Mouse (Mus musculus): Measurements from ENCODE around the gene Celf2. TPM values are rescaled to one million over a fixed set of nuclear protein-coding genes. Genes with fewer than 3 reads are reported as not detected.

The Celf2 gene
- polyA plus RNA-seq, 1 experiment: 40.8 TPM

- Histone ChIP-seq H3K27me3 (ENCODE audit: control insufficient read depth, insufficient read depth, low read length) (no peaks in the 10 kb centered on the region), H3K4me3 (ENCODE audit: extremely low read depth, insufficient read depth, insufficient read length) (no peak overlapping the region), H3K36me3 (ENCODE audit: control insufficient read depth, insufficient read depth, low read length) (peaks cover 1% of the 10 kb centered on the region; the same call in 1 of the 2 replicates), H3K27ac (ENCODE audit: insufficient read depth, low read length) (no peak overlapping the region), H3K4me1 (ENCODE audit: control insufficient read depth, insufficient read depth, insufficient read length) (peaks cover 2% of the 10 kb centered on the region; the same call in 1 of the 2 replicates)
- DNase-seq (ENCODE audit: low read depth in 1 of 2, low spot score in 2 of 2): no peak
- TF ChIP-seq CTCF (IDR thresholded peaks at IDR 0.05; ENCODE audit: extremely low read depth, insufficient read depth, insufficient read length, insufficient replicate concordance): no peak
- TF ChIP-seq POLR2A (IDR thresholded peaks at IDR 0.05; ENCODE audit: low read depth, low read length): no peak
Measured at GRCm38 (mm10) chr2:6677457-6677856, 831.9 kb downstream of the Celf2 start.

- TF ChIP-seq POLR2A (IDR thresholded peaks at IDR 0.05; ENCODE audit: low read depth, low read length) (no peak), CTCF (IDR thresholded peaks at IDR 0.05; ENCODE audit: extremely low read depth, insufficient read depth, insufficient read length, insufficient replicate concordance) (no peak)
- Histone ChIP-seq H3K4me1 (ENCODE audit: control insufficient read depth, insufficient read depth, insufficient read length) (peaks cover 2% of the 10 kb centered on the region; the same call in 1 of the 2 replicates), H3K36me3 (ENCODE audit: control insufficient read depth, insufficient read depth, low read length) (peaks cover 1% of the 10 kb centered on the region; the same call in 1 of the 2 replicates), H3K27ac (ENCODE audit: insufficient read depth, low read length) (no peak overlapping the region), H3K27me3 (ENCODE audit: control insufficient read depth, insufficient read depth, low read length) (no peaks in the 10 kb centered on the region), H3K4me3 (ENCODE audit: extremely low read depth, insufficient read depth, insufficient read length) (no peak overlapping the region)
- DNase-seq (ENCODE audit: low read depth in 1 of 2, low spot score in 2 of 2): no peak
- 40% methylated on average over 3 of the region's 3 CpGs for WGBS
Measured at GRCm38 (mm10) chr2:6674401-6674800, 835.0 kb downstream of the Celf2 start.

DNA sequence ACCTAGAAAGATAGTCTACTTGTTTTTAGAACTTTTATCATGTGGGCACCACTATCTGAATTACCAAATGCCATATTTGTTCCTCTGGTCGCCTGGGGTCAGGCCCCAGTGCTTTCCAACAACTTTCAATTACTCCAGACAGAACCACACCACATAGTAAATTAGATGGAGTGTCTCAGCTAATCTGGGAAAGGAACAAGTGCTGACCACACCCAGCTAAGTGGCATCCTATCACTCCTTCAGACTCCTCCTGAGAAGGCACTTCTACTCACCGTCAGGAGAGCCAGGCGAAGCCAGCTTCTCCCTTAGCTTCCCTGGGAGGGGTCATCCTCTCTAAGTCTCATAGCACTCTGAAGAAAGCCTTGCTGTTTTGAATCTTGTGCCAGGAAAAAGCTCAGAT lies 835.9 kb downstream of the Celf2 start:
- peaks cover 3% of the 10 kb centered on the region; the same call in 1 of the 2 replicates for H3K36me3 ChIP-seq (ENCODE audit: control insufficient read depth, insufficient read depth, low read length)
- H3K27ac ChIP-seq (ENCODE audit: insufficient read depth, low read length): no peak overlapping the region
- no peak overlapping the region for H3K4me3 ChIP-seq (ENCODE audit: extremely low read depth, insufficient read depth, insufficient read length)
- H3K27me3 ChIP-seq (ENCODE audit: control insufficient read depth, insufficient read depth, low read length): no peaks in the 10 kb centered on the region
- TF ChIP-seq POLR2A (IDR thresholded peaks at IDR 0.05; ENCODE audit: low read depth, low read length) (no peak), CTCF (IDR thresholded peaks at IDR 0.05; ENCODE audit: extremely low read depth, insufficient read depth, insufficient read length, insufficient replicate concordance) (no peak)
- 78% methylated on average over 3 of the region's 3 CpGs for WGBS
- H3K4me1 ChIP-seq (ENCODE audit: control insufficient read depth, insufficient read depth, insufficient read length): peaks cover 2% of the 10 kb centered on the region; the same call in 1 of the 2 replicates
- DNase-seq (ENCODE audit: low read depth in 1 of 2, low spot score in 2 of 2): no peak

DNA sequence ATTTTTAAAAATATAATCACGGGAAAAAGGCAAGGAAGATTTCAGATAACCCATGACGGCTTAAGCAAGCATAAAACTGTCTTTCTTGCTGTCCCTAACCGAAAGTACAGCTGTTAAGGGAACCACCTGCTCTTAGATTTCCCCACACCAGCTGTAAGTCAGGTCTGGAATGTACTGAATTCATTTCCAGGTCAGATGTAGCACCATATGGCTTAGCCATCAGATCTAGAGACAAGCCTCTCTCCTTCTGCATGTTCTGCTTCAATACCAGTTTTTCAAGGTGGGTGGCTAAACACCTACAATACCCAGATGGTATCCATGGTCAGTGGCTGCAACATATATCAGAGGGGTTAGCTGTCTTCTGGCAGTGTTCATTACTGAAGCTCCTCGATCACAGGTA lies 841.8 kb downstream of the Celf2 start:
- Histone ChIP-seq H3K27ac (ENCODE audit: insufficient read depth, low read length) (no peak overlapping the region), H3K27me3 (ENCODE audit: control insufficient read depth, insufficient read depth, low read length) (no peaks in the 10 kb centered on the region), H3K36me3 (ENCODE audit: control insufficient read depth, insufficient read depth, low read length) (peaks cover 9% of the 10 kb centered on the region; the same call in 1 of the 2 replicates), H3K4me3 (ENCODE audit: extremely low read depth, insufficient read depth, insufficient read length) (no peak overlapping the region), H3K4me1 (ENCODE audit: control insufficient read depth, insufficient read depth, insufficient read length) (no peaks in the 10 kb centered on the region; the same call in 1 of the 2 replicates)
- 81% methylated on average over 4 of the region's 4 CpGs for WGBS
- DNase-seq (ENCODE audit: low read depth in 1 of 2, low spot score in 2 of 2): no peak
- no peak for TF ChIP-seq CTCF (IDR thresholded peaks at IDR 0.05; ENCODE audit: extremely low read depth, insufficient read depth, insufficient read length, insufficient replicate concordance)
- no peak for TF ChIP-seq POLR2A (IDR thresholded peaks at IDR 0.05; ENCODE audit: low read depth, low read length)

- 93% methylated on average over 4 of the region's 4 CpGs for WGBS
- H3K36me3 ChIP-seq (ENCODE audit: control insufficient read depth, insufficient read depth, low read length): peaks cover 6% of the 10 kb centered on the region; the same call in 1 of the 2 replicates
Measured at GRCm38 (mm10) chr2:6659834-6660233, 849.5 kb downstream of the Celf2 start.

GRCm38 (mm10) chr2:6653719-6654118 lies 855.6 kb downstream of the Celf2 start:
- Histone ChIP-seq H3K4me1 (ENCODE audit: control insufficient read depth, insufficient read depth, insufficient read length) (no peaks in the 10 kb centered on the region), H3K27me3 (ENCODE audit: control insufficient read depth, insufficient read depth, low read length) (no peaks in the 10 kb centered on the region), H3K27ac (ENCODE audit: insufficient read depth, low read length) (no peak overlapping the region), H3K4me3 (ENCODE audit: extremely low read depth, insufficient read depth, insufficient read length) (no peak overlapping the region), H3K36me3 (ENCODE audit: control insufficient read depth, insufficient read depth, low read length) (no peaks in the 10 kb centered on the region)
- 86% methylated on average over 6 of the region's 6 CpGs for WGBS
- no peak for TF ChIP-seq CTCF (IDR thresholded peaks at IDR 0.05; ENCODE audit: extremely low read depth, insufficient read depth, insufficient read length, insufficient replicate concordance)
- no peak for TF ChIP-seq POLR2A (IDR thresholded peaks at IDR 0.05; ENCODE audit: low read depth, low read length)
- DNase-seq (ENCODE audit: low read depth in 1 of 2, low spot score in 2 of 2): no peak

More at GRCm38 (mm10) chr2:6659834-6660233, 849.5 kb downstream of the Celf2 start:
- Histone ChIP-seq H3K4me3 (ENCODE audit: extremely low read depth, insufficient read depth, insufficient read length) (no peak overlapping the region), H3K27me3 (ENCODE audit: control insufficient read depth, insufficient read depth, low read length) (no peaks in the 10 kb centered on the region), H3K27ac (ENCODE audit: insufficient read depth, low read length) (no peak overlapping the region), H3K4me1 (ENCODE audit: control insufficient read depth, insufficient read depth, insufficient read length) (no peaks in the 10 kb centered on the region)
- TF ChIP-seq CTCF (IDR thresholded peaks at IDR 0.05; ENCODE audit: extremely low read depth, insufficient read depth, insufficient read length, insufficient replicate concordance) (no peak), POLR2A (IDR thresholded peaks at IDR 0.05; ENCODE audit: low read depth, low read length) (no peak)
- DNase-seq (ENCODE audit: low read depth in 1 of 2, low spot score in 2 of 2): no peak

GRCm38 (mm10) chr2:6651697-6652096 lies 857.7 kb downstream of the Celf2 start:
- Histone ChIP-seq H3K4me1 (ENCODE audit: control insufficient read depth, insufficient read depth, insufficient read length) (no peaks in the 10 kb centered on the region), H3K27me3 (ENCODE audit: control insufficient read depth, insufficient read depth, low read length) (no peaks in the 10 kb centered on the region), H3K4me3 (ENCODE audit: extremely low read depth, insufficient read depth, insufficient read length) (no peak overlapping the region), H3K36me3 (ENCODE audit: control insufficient read depth, insufficient read depth, low read length) (no peaks in the 10 kb centered on the region), H3K27ac (ENCODE audit: insufficient read depth, low read length) (no peak overlapping the region)
- no peak for DNase-seq (ENCODE audit: low read depth in 1 of 2, low spot score in 2 of 2)
- 82% methylated on average over 1 of the region's 1 CpGs for WGBS
- TF ChIP-seq CTCF (IDR thresholded peaks at IDR 0.05; ENCODE audit: extremely low read depth, insufficient read depth, insufficient read length, insufficient replicate concordance): no peak
- TF ChIP-seq POLR2A (IDR thresholded peaks at IDR 0.05; ENCODE audit: low read depth, low read length): no peak
